Mouse (Mus musculus): ENCODE results near the gene Rs1. TPM values are rescaled to one million over a fixed set of nuclear protein-coding genes. Genes with fewer than 3 reads are reported as not detected.
A peak's percentile ranks its signal among the peaks of the same experiment; 100 is the strongest.
"Not testable (repeated sequence)": the region's sequence is repeated elsewhere in the genome, so short reads cannot be mapped to it uniquely, and the experiment has no call there.

Rs1 gene
- polyA plus RNA-seq (2012; ENCODE audit: insufficient read depth, insufficient read length, missing spikeins), result not detected in 2 replicates

DNA sequence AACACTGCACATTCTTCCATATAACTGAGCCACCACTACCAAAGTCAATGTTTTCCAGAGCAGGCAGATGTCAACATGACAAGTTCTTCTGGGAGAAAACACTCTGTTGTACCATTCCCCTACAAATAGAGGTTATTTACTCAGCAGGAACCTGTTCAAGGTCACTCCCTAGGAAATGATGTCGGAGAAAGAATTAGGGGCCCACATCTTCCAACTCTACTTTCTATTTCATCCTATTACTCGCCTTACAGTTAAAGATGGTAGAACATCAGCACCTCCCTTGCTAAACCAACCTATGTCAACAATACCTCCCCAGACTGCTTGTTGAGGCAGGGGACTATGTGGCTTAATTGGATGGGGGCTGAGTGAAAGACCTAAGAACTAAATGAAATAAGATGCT, at the start of gene Rs1:
TSS of gene Rs1 (plus strand) at position 301 of the 400 bp plus-strand sequence.
- TF ChIP-seq POLR2A (IDR thresholded peaks at IDR 0.05; ENCODE audit: borderline replicate concordance, low read depth, low read length), result no peak
- TF ChIP-seq CTCF (IDR thresholded peaks at IDR 0.05; ENCODE audit: low read depth, low read length), result no peak
- Histone ChIP-seq H3K27ac (ENCODE audit: insufficient read depth, low read depth, low read length) (no peak within 1 kb of the TSS), H3K4me1 (ENCODE audit: control insufficient read depth, insufficient read depth, low read length) (0 out of 2 replicates have a peak, but pooled peaks cover 2% of the 10 kb centered on the region), H3K4me3 (ENCODE audit: insufficient read depth, low read length) (0 out of 2 replicates have a peak within 1 kb of the TSS, but pooled peaks have one; percentile 8)

DNA sequence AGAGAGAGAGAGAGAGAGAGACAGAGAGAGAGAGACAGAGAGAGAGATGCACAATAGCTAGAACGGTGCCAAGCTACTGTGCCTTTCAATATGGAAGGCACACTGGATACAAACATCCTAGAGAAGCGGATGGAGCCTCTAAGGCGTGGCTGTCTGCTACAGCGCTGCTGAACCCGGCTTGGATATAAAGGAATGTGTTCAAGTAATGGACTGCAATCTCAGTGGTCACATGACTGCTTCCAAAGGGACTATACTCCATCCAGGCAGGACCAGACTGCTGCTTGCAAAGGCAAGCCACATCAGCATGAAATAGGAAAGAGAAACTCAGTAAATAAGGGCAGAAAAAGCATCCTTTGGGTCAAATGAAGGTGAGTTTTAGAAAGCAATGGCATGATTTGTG, 32.2 kb upstream of the Rs1 start, which contains the start of gene Ppef1:
TSS of gene Ppef1 (minus strand) at position 116 of the 400 bp plus-strand sequence.
- no peak for TF ChIP-seq POLR2A (IDR thresholded peaks at IDR 0.05; ENCODE audit: borderline replicate concordance, low read depth, low read length)
- H3K4me1 ChIP-seq (ENCODE audit: control insufficient read depth, insufficient read depth, low read length), result no peaks in the 10 kb centered on the region
- H3K27ac ChIP-seq (ENCODE audit: insufficient read depth, low read depth, low read length), result no peak within 1 kb of the TSS
- no peak within 1 kb of the TSS for H3K4me3 ChIP-seq (ENCODE audit: insufficient read depth, low read length)

DNA sequence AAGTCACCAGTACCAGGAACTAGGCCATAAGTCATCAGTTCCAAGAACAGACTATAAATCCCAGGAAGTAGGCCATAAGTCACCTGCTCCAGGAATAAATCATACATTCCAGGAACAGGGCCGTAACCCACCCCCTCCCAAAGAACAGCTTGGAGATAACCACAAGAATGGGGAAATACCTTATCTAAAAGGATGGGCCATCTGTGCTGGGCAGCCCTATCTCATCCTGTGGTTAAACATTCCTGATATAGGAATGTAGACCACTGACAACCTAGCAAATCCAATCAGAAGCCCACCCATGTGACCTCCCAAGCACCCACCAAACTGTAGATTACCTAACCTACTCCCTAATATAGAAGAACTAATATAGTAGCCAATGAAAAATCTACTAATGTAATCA, 22.4 kb upstream of the Rs1 start:
- Histone ChIP-seq H3K27ac (ENCODE audit: insufficient read depth, low read depth, low read length) (no peak overlapping the region), H3K4me1 (ENCODE audit: control insufficient read depth, insufficient read depth, low read length) (no peaks in the 10 kb centered on the region), H3K4me3 (ENCODE audit: insufficient read depth, low read length) (no peak overlapping the region)
- TF ChIP-seq CTCF (IDR thresholded peaks at IDR 0.05; ENCODE audit: low read depth, low read length) (no peak), POLR2A (IDR thresholded peaks at IDR 0.05; ENCODE audit: borderline replicate concordance, low read depth, low read length) (no peak)

- TF ChIP-seq CTCF (IDR thresholded peaks at IDR 0.05; ENCODE audit: low read depth, low read length) (no peak), POLR2A (IDR thresholded peaks at IDR 0.05; ENCODE audit: borderline replicate concordance, low read depth, low read length) (no peak)
- Histone ChIP-seq H3K4me1 (ENCODE audit: control insufficient read depth, insufficient read depth, low read length) (no peaks in the 10 kb centered on the region), H3K4me3 (ENCODE audit: insufficient read depth, low read length) (no peak overlapping the region), H3K27ac (ENCODE audit: insufficient read depth, low read depth, low read length) (no peak overlapping the region)
Measured at GRCm38 (mm10) chrX:160748653-160749052, 19.2 kb upstream of the Rs1 start.

GRCm38 (mm10) chrX:160750808-160751207, 17.0 kb upstream of the Rs1 start:
- TF ChIP-seq POLR2A (IDR thresholded peaks at IDR 0.05; ENCODE audit: borderline replicate concordance, low read depth, low read length), result no peak
- no peak for TF ChIP-seq CTCF (IDR thresholded peaks at IDR 0.05; ENCODE audit: low read depth, low read length)
- Histone ChIP-seq H3K27ac (ENCODE audit: insufficient read depth, low read depth, low read length) (no peak overlapping the region), H3K4me1 (ENCODE audit: control insufficient read depth, insufficient read depth, low read length) (no peaks in the 10 kb centered on the region), H3K4me3 (ENCODE audit: insufficient read depth, low read length) (no peak overlapping the region)

GRCm38 (mm10) chrX:160765389-160766232, 2.2 kb upstream of the Rs1 start:
- no peak for TF ChIP-seq POLR2A (IDR thresholded peaks at IDR 0.05; ENCODE audit: borderline replicate concordance, low read depth, low read length)
- no peak for TF ChIP-seq CTCF (IDR thresholded peaks at IDR 0.05; ENCODE audit: low read depth, low read length)
- Histone ChIP-seq H3K4me1 (ENCODE audit: control insufficient read depth, insufficient read depth, low read length) (0 out of 2 replicates have a peak, but pooled peaks cover 2% of the 10 kb centered on the region), H3K4me3 (ENCODE audit: insufficient read depth, low read length) (peak overlapping the region; percentile 70), H3K27ac (ENCODE audit: insufficient read depth, low read depth, low read length) (no peak overlapping the region)

GRCm38 (mm10) chrX:160766233-160766616, 1.6 kb upstream of the Rs1 start:
- H3K4me1 ChIP-seq (ENCODE audit: control insufficient read depth, insufficient read depth, low read length), result 0 out of 2 replicates have a peak, but pooled peaks cover 2% of the 10 kb centered on the region
- TF ChIP-seq CTCF (IDR thresholded peaks at IDR 0.05; ENCODE audit: low read depth, low read length) (no peak), POLR2A (IDR thresholded peaks at IDR 0.05; ENCODE audit: borderline replicate concordance, low read depth, low read length) (no peak)
- no peak overlapping the region for H3K27ac ChIP-seq (ENCODE audit: insufficient read depth, low read depth, low read length)
- peak overlapping the region; percentile 69 for H3K4me3 ChIP-seq (ENCODE audit: insufficient read depth, low read length)

DNA sequence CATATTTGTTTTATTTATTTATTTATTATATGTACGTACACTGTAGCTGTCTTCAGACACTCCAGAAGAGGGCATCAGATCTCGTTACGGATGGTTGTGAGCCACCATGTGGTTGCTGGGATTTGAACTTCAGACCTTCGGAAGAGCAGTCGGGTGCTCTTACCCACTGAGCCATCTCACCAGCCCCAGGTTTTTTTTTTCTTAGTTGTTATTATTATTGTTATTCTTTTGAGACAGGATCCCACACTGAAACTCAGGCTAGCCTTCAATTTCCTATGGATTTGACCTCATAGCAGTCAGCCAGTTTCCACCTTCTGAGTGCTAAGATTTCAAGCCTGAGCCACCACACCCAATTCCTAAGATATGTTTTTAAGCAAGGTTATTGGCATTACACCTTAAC, 1.8 kb downstream of the Rs1 start:
- H3K4me3 ChIP-seq (ENCODE audit: insufficient read depth, low read length); H3K27ac ChIP-seq (ENCODE audit: insufficient read depth, low read depth, low read length); H3K4me1 ChIP-seq (ENCODE audit: control insufficient read depth, insufficient read depth, low read length): not testable (repeated sequence)

DNA sequence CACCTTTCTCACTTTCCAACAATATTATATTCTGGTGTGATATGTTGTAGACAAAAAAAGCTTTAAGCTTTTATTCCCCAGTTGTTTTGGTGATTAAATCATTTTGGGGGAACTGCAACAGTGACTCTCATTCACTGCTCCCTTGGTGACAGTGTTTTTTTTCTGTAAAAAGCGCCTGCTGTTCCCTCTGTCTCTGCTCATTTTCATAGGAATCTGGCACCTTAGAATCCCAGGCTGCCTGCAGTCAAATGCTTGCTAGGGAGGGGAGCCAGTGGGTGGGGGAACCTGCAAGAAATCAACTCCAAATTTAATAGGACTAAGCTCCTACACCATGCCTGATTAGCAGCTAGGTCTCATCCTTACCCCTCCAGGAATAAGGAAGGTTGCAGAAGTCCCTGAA, 5.2 kb downstream of the Rs1 start:
- Histone ChIP-seq H3K4me1 (ENCODE audit: control insufficient read depth, insufficient read depth, low read length) (no peaks in the 10 kb centered on the region), H3K27ac (ENCODE audit: insufficient read depth, low read depth, low read length) (no peak overlapping the region), H3K4me3 (ENCODE audit: insufficient read depth, low read length) (no peak overlapping the region)
- no peak for TF ChIP-seq CTCF (IDR thresholded peaks at IDR 0.05; ENCODE audit: low read depth, low read length)
- TF ChIP-seq POLR2A (IDR thresholded peaks at IDR 0.05; ENCODE audit: borderline replicate concordance, low read depth, low read length), result no peak

GRCm38 (mm10) chrX:160782276-160782675, 14.5 kb downstream of the Rs1 start:
- no peak overlapping the region for H3K27ac ChIP-seq (ENCODE audit: insufficient read depth, low read depth, low read length)
- TF ChIP-seq POLR2A (IDR thresholded peaks at IDR 0.05; ENCODE audit: borderline replicate concordance, low read depth, low read length) (no peak), CTCF (IDR thresholded peaks at IDR 0.05; ENCODE audit: low read depth, low read length) (no peak)
- no peaks in the 10 kb centered on the region for H3K4me1 ChIP-seq (ENCODE audit: control insufficient read depth, insufficient read depth, low read length)
- H3K4me3 ChIP-seq (ENCODE audit: insufficient read depth, low read length), result no peak overlapping the region
